In genomic region chr1:148846595-148846994, GRCm38 (mm10) we compare ENCODE assay signal across 32 mouse cellular contexts.
"Had no signal": no experiment of that assay in that cellular context is flagged by ENCODE, and none has a peak within 500 bp of the region (broad histone marks: within the 10 kb centered on the region; RNA-seq: fewer than 3 reads in every experiment).

No protein-coding gene starts in this region.

- H3K36me3 ChIP-seq: heart, embryonic 10.5 days; heart, embryonic 12.5 days; heart, embryonic 13.5 days; heart, embryonic 15.5 days; hindbrain, embryonic 10.5 days; hindbrain, embryonic 12.5 days; hindbrain, embryonic 13.5 days; hindbrain, embryonic 15.5 days; kidney, embryonic 15.5 days had no signal

- H3K4me3 ChIP-seq: heart, embryonic 10.5 days; heart, embryonic 12.5 days; heart, embryonic 13.5 days; heart, embryonic 15.5 days; hindbrain, embryonic 10.5 days; hindbrain, embryonic 12.5 days; hindbrain, embryonic 13.5 days; hindbrain, embryonic 15.5 days; kidney, embryonic 15.5 days; layer of hippocampus, adult 2 months; left cerebral cortex, adult 2 months had no signal

- H3K27me3 ChIP-seq: heart, embryonic 12.5 days; heart, embryonic 13.5 days; heart, embryonic 15.5 days; hindbrain, embryonic 12.5 days; hindbrain, embryonic 13.5 days; hindbrain, embryonic 15.5 days; kidney, embryonic 15.5 days had no signal

- H3K9ac ChIP-seq: heart, embryonic 12.5 days; heart, embryonic 13.5 days; heart, embryonic 15.5 days; hindbrain, embryonic 12.5 days; hindbrain, embryonic 13.5 days; hindbrain, embryonic 14.5 days; hindbrain, embryonic 15.5 days; kidney, embryonic 15.5 days had no signal

- H3K4me2 ChIP-seq: heart, embryonic 11.5 days; heart, embryonic 12.5 days; heart, embryonic 13.5 days; heart, embryonic 15.5 days; hindbrain, embryonic 12.5 days; hindbrain, embryonic 13.5 days; hindbrain, embryonic 14.5 days; hindbrain, embryonic 15.5 days; kidney, embryonic 15.5 days had no signal

- H3K9me3 ChIP-seq: heart, embryonic 10.5 days; heart, embryonic 12.5 days; heart, embryonic 13.5 days; heart, embryonic 15.5 days; hindbrain, embryonic 10.5 days; hindbrain, embryonic 12.5 days; hindbrain, embryonic 13.5 days; hindbrain, embryonic 15.5 days; kidney, embryonic 15.5 days had no signal

- DNase-seq: heart, postnatal 10 days; heart, postnatal 14 days; heart, postnatal 36 days; heart, postnatal 4 days; kidney, adult 11 months; kidney, adult 18-20 months; kidney, adult 2 months; kidney, adult 8-10 months; kidney, adult 9 months; kidney, postnatal 10 days; kidney, postnatal 14 days; kidney, postnatal 25 days; kidney, postnatal 36 days; kidney, postnatal 4 days; layer of hippocampus, postnatal 36 days had no signal

- H3K4me1 ChIP-seq: heart, embryonic 10.5 days; heart, embryonic 12.5 days; heart, embryonic 13.5 days; heart, embryonic 15.5 days; hindbrain, embryonic 10.5 days; hindbrain, embryonic 12.5 days; hindbrain, embryonic 13.5 days; hindbrain, embryonic 15.5 days; kidney, embryonic 15.5 days had no signal

- H3K27ac ChIP-seq: heart, embryonic 10.5 days; heart, embryonic 13.5 days; heart, embryonic 15.5 days; hindbrain, embryonic 10.5 days; hindbrain, embryonic 12.5 days; hindbrain, embryonic 13.5 days; hindbrain, embryonic 14.5 days; hindbrain, embryonic 15.5 days; hindbrain, postnatal 0 days; kidney, embryonic 15.5 days; kidney, postnatal 0 days; layer of hippocampus, adult 2 months; left cerebral cortex, adult 2 months had no signal

- ATAC-seq: hindbrain, embryonic 16.5 days; hindbrain, postnatal 0 days; inflammation-experienced regulatory T-cells, adult 6 months had no signal
